Mouse (Mus musculus): ENCODE results near the gene Olfr1380. TPM values are rescaled to one million over a fixed set of nuclear protein-coding genes. Genes with fewer than 3 reads are reported as not detected.
"Not testable (repeated sequence)": the region's sequence is repeated elsewhere in the genome, so short reads cannot be mapped to it uniquely, and the experiment has no call there.

Olfr1380 gene
- not detected in 2 replicates for polyA plus RNA-seq (2016; fragmentation: Nextera tagmentation; extraction: Ambion mirVana)

DNA sequence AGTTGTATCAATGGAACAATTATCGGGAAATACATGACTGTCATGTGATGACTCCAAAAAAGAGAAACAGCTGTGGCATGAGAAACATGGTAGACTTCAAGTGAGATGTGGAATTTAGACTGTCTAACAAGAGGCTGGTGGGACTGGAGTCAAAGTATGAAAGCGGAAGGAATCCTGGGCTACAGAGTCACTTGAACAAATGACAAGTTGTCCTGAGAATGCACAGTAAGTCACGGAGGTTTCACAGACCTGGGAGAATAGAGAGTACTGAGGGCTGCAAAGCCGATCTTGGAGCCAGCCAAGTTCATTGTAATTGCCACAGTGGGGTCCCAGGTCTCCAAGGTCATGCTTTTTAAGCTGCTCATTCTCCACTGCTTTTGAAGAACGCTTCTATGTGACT, at the start of gene Olfr1380:
Olfr1380 (plus strand) TSS at position 301 of the 400 bp plus-strand sequence.
- H3K9me3 ChIP-seq; DNase-seq (ENCODE audit: extremely low spot score, low spot score); H3K4me1 ChIP-seq; H3K4me3 ChIP-seq; H3K36me3 ChIP-seq (replicated peaks); H3K27ac ChIP-seq; H3K27me3 ChIP-seq (ENCODE audit: poor library complexity, severe bottlenecking): not testable (repeated sequence)
- 70% methylated on average over 5 of the region's 5 CpGs for WGBS

DNA sequence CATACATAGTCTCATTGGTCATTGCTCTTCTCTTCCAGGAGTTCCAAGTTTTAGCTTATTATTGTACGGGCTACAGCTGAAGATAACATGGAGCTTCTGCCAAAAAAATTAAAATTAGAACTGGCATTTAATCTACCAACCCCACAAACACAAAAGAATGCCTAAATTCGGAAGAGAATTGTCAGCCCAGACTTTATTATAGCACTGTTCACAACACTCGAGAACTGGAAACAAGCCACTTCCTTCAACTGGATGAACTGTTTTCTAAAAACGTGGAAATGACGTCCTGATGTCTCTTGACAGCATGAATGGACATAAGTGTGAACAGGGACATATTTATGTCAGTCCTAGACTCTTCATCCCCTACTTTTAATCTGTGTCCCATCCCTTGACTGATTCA, 38.6 kb upstream of the Olfr1380 start:
- H3K9me3 ChIP-seq, result no peaks in the 10 kb centered on the region
- no peaks in the 10 kb centered on the region for H3K36me3 ChIP-seq (replicated peaks)
- H3K4me1 ChIP-seq, result no peaks in the 10 kb centered on the region
- no peak overlapping the region for H3K27ac ChIP-seq
- H3K27me3 ChIP-seq (ENCODE audit: poor library complexity, severe bottlenecking), result no peaks in the 10 kb centered on the region
- DNase-seq (ENCODE audit: extremely low spot score, low spot score), result no peak
- WGBS, result 80% methylated on average over 5 of the region's 5 CpGs
- H3K4me3 ChIP-seq, result no peak overlapping the region

DNA sequence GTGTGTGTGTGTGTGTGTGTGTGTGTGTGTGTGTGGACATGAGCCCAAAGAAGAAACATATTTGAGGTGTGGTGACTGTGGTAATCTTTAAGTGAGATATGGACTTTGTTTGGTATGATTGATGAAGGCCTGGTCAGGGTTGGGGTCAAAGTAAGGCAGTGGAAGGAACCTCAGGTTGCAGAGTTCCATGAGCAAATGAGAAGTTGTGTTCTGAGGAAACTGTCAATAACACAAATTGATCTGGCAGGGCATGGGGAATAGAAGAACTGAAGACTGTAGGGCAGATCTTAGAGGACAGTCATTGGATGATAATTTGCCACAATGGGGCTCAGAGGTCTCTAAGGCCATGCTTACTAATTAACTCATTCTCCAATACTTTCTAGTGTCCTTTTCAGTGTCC, 37.3 kb upstream of the Olfr1380 start, which contains the start of gene Olfr1383:
Olfr1383 (plus strand) TSS at position 301 of the 400 bp plus-strand sequence.
- Histone ChIP-seq H3K27me3 (ENCODE audit: poor library complexity, severe bottlenecking) (no peaks in the 10 kb centered on the region), H3K27ac (no peak within 1 kb of the TSS), H3K4me1 (no peaks in the 10 kb centered on the region), H3K9me3 (no peaks in the 10 kb centered on the region), H3K4me3 (no peak within 1 kb of the TSS), H3K36me3 (replicated peaks) (no peaks in the 10 kb centered on the region)
- DNase-seq (ENCODE audit: extremely low spot score, low spot score), result no peak

DNA sequence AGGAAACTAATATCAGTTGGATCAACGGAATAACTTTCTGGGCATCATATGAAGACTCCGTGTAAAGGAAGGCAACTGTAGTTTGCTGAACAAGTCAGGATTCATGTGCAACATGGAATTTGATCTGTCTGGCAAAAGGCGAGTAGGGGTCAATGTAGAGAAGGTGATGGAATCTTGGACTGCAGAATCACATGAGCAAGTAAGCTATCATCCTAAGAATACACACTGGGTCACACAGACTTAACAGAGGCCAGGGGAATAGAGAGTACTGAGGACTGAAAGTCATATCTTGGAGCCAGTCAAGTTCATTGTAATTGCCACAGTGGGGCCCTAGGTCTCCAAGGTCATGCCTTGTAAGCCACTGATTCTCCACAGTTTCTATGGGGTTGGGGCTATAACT, 28.7 kb upstream of the Olfr1380 start, which contains the start of gene Olfr1382:
Olfr1382 (plus strand) TSS at position 301 of the 400 bp plus-strand sequence.
- no peak for DNase-seq (ENCODE audit: extremely low spot score, low spot score)
- Histone ChIP-seq H3K27me3 (ENCODE audit: poor library complexity, severe bottlenecking) (no peaks in the 10 kb centered on the region), H3K4me1 (no peaks in the 10 kb centered on the region), H3K9me3 (no peaks in the 10 kb centered on the region), H3K27ac (no peak within 1 kb of the TSS), H3K4me3 (no peak within 1 kb of the TSS), H3K36me3 (replicated peaks) (no peaks in the 10 kb centered on the region)
- WGBS, result 81% methylated on average over 3 of the region's 3 CpGs

DNA sequence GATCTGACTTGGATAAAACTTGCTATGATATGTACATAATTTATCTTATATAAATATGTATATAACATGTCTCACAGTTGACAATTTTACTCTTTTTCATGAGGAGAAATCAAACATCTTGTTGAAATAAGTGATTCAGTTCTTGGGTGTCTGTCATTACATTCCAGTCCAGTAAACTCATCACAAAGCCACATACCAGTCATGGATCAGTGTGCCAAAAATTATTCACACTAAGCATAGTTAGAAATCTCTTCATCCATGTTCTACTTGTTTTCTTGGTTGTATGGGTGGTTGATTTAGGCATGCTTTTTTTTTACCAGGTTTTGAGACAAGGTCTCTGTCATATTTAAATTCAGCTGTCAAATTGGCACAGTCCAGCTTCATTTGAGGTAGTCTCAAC, 23.9 kb upstream of the Olfr1380 start:
- Histone ChIP-seq H3K9me3 (no peaks in the 10 kb centered on the region), H3K27ac (no peak overlapping the region), H3K27me3 (ENCODE audit: poor library complexity, severe bottlenecking) (no peaks in the 10 kb centered on the region), H3K4me3 (no peak overlapping the region), H3K36me3 (replicated peaks) (no peaks in the 10 kb centered on the region), H3K4me1 (no peaks in the 10 kb centered on the region)
- DNase-seq (ENCODE audit: extremely low spot score, low spot score), result no peak

DNA sequence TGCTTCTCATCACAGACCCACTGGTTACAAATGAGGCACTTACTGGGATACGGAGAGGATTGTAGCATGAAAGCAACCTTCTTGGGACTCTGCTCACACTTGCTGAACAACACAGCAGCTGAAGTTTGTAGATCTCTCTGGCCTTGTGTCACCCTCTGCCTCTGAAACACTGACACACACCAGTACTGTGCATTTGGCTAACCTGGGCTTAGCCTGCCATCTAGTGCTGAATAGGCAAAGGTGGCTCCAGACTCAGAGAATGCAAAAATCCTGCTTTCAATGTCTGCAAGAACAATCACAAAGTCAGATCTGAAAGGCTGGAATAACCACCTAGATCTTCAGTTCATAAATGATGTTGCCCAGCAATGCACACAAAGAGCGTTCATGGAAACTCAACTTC, 20.0 kb upstream of the Olfr1380 start:
- not testable (repeated sequence) for H3K27ac ChIP-seq; H3K27me3 ChIP-seq (ENCODE audit: poor library complexity, severe bottlenecking); H3K4me1 ChIP-seq; H3K4me3 ChIP-seq; H3K36me3 ChIP-seq (replicated peaks); H3K9me3 ChIP-seq; DNase-seq (ENCODE audit: extremely low spot score, low spot score)
- 98% methylated on average over 2 of the region's 2 CpGs for WGBS

DNA sequence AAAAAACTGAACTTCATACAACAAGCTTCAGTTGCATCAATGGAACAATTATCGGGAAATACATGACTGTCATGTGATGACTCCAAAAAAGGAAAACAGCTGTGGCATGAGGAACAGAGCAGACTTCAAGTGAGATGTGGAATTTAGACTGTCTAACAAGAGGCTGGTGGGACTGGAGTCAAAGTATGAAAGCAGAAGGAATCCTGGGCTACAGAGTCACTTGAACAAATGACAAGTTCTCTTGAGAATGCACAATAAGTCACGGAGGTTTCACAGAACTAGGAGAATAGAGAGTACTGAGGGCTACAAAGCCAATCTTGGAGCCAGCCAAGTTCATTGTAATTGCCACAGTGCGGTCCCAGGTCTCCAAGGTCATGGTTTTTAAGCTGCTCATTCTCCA, 13.5 kb upstream of the Olfr1380 start, which contains the start of gene Olfr1381:
Olfr1381 (plus strand) TSS at position 301 of the 400 bp plus-strand sequence.
- not testable (repeated sequence) for H3K9me3 ChIP-seq; H3K36me3 ChIP-seq (replicated peaks); DNase-seq (ENCODE audit: extremely low spot score, low spot score); H3K4me1 ChIP-seq; H3K4me3 ChIP-seq; H3K27me3 ChIP-seq (ENCODE audit: poor library complexity, severe bottlenecking); H3K27ac ChIP-seq
- 78% methylated on average over 3 of the region's 3 CpGs for WGBS

DNA sequence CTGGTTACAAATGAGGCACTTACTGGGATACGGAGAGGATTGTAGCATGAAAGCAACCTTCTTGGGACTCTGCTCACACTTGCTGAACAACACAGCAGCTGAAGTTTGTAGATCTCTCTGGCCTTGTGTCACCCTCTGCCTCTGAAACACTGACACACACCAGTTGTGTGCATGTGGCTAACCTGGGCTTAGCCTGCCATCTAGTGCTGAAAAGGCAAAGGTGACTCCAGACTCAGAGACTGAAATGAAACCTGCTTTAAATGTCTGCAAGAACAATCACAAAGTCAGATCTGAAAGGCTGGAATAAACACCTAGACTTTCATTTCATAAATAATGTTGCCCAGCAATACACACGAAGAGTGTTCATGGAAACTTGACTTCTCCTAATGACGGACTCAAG, 2.6 kb upstream of the Olfr1380 start:
- not testable (repeated sequence) for H3K27me3 ChIP-seq (ENCODE audit: poor library complexity, severe bottlenecking); DNase-seq (ENCODE audit: extremely low spot score, low spot score); H3K9me3 ChIP-seq; H3K4me3 ChIP-seq; H3K4me1 ChIP-seq; H3K27ac ChIP-seq; H3K36me3 ChIP-seq (replicated peaks)
- 86% methylated on average over 3 of the region's 3 CpGs for WGBS

DNA sequence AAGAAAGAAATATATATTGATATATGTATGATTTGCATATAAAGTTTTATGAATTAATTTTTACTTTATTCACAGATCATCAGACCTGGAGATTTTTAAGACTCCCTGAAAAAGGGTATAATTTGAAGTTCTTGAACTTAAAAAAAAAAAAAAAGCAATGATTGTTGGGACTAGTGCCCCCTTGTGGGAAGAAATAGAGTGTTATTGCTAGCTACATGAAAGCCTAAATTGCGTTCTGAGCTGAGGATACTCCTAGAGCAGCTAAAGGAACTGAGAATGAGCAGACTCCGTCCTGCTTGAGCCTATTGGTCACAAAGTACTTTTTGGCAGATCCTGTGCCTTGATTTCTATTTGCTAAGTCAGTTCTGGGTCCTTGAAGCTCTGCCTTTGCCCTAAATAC, 18.4 kb downstream of the Olfr1380 start:
- H3K4me1 ChIP-seq; H3K27ac ChIP-seq; H3K9me3 ChIP-seq; DNase-seq (ENCODE audit: extremely low spot score, low spot score); H3K4me3 ChIP-seq; H3K36me3 ChIP-seq (replicated peaks); H3K27me3 ChIP-seq (ENCODE audit: poor library complexity, severe bottlenecking): not testable (repeated sequence)
- WGBS, result 39% methylated on average over 2 of the region's 2 CpGs

DNA sequence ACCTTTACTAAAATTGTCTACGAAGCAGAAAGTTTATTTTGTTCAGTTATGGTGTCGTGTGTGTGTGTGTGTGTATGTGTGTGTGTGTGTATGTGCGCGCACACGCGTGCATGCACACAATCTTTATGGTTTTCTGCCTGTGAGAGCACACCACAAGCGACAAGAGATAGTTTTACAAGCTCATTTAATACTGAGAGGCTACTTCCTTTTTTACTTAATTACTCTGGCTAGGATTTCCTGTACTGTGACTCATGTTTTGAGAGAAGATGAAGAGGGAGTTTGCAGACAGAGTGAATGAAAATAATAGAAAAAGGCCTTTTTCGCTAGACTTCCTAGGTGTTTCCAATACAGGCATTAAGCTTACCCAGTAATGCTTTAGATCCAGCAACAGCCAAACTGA, 23.8 kb downstream of the Olfr1380 start:
- not testable (repeated sequence) for H3K27me3 ChIP-seq (ENCODE audit: poor library complexity, severe bottlenecking); H3K27ac ChIP-seq; H3K4me1 ChIP-seq; H3K9me3 ChIP-seq; H3K4me3 ChIP-seq; DNase-seq (ENCODE audit: extremely low spot score, low spot score); H3K36me3 ChIP-seq (replicated peaks)
- WGBS, result 86% methylated on average over 8 of the region's 8 CpGs

DNA sequence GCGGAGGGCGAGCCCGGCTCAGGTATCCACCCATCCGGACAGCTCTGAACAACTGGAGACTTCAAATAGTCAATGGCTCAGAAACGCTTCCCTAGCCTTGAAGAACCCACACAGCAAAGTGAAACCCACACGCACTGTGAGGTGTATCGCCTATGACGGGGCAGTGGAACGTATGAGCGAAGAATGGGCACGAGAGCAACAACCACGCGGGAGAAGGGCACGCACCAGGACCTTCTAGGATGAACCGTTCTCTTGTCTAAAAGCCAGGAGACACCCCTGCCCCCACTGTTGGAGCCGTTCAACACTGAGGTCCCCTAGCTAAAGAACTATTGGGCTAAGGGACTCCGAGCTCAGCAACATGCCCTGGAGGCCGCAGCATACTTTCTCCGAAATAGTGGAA, 33.5 kb downstream of the Olfr1380 start:
- Histone ChIP-seq H3K27me3 (ENCODE audit: poor library complexity, severe bottlenecking) (no peaks in the 10 kb centered on the region), H3K36me3 (replicated peaks) (no peaks in the 10 kb centered on the region), H3K9me3 (no peaks in the 10 kb centered on the region), H3K27ac (no peak overlapping the region), H3K4me1 (no peaks in the 10 kb centered on the region), H3K4me3 (no peak overlapping the region)
- DNase-seq (ENCODE audit: extremely low spot score, low spot score), result no peak
- 93% methylated on average over 19 of the region's 19 CpGs for WGBS

DNA sequence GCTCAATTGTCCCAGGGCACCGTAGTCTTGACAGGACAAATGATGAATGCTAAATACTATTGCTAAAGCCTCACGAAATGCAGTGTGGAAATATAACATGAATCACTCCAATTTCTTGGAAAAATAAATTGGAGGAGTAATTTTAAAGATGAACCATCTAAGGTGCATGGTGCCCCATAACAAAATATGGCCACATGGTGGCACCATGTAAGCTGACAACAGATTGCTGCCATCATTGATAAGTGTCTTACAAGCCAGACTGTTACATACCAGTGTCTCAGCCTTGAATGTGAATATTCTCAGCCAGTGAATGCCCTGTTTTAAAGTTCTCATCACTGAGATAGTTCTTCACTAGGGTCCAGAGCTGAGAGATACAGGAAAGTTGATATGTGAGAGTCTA, 40.5 kb downstream of the Olfr1380 start:
- WGBS, result 67% methylated on average over 2 of the region's 2 CpGs
- not testable (repeated sequence) for H3K27me3 ChIP-seq (ENCODE audit: poor library complexity, severe bottlenecking); H3K4me1 ChIP-seq; H3K4me3 ChIP-seq; H3K9me3 ChIP-seq; H3K27ac ChIP-seq; H3K36me3 ChIP-seq (replicated peaks); DNase-seq (ENCODE audit: extremely low spot score, low spot score)

DNA sequence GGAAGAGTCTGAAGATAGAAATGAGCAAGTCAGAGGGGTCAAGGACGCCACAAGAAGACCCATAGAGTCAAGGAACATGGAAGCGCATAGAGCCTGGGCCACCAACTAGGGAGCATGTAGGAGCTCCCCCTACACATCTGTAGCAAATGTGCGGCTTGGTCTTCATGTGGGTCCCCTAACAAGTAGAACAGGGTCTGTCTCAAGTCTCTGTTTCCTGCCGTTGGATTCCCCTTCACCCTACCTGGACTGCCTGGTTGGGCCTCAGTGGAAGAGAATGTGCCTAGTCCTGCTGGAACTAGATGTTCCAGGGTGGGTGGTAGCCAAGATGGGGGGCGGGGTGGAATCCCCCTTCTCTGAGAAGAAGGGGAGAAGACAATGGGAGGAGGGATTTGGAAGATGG, 51.6 kb downstream of the Olfr1380 start:
- H3K27ac ChIP-seq; H3K4me3 ChIP-seq; H3K9me3 ChIP-seq; H3K36me3 ChIP-seq (replicated peaks); DNase-seq (ENCODE audit: extremely low spot score, low spot score): not testable (repeated sequence)
- 83% methylated on average over 5 of the region's 5 CpGs for WGBS
- H3K27me3 ChIP-seq (ENCODE audit: poor library complexity, severe bottlenecking), result peaks cover 67% of the 10 kb centered on the region
- H3K4me1 ChIP-seq, result peaks cover 11% of the 10 kb centered on the region

Measured in forebrain, embryonic 10.5 days (tissue).